Mouse (Mus musculus): ENCODE data around the gene Plxna4.

Gene Plxna4

GRCm38 (mm10) chr6:32472062-32472461 lies 115.9 kb downstream of the Plxna4 start:
- 52% methylated on average over 5 of the region's 5 CpGs for WGBS

GRCm38 (mm10) chr6:32471639-32472038 lies 116.4 kb downstream of the Plxna4 start:
- whole genome bisulfite sequencing: 39% methylated on average over 3 of the region's 3 CpGs

- 75% methylated on average over 5 of the region's 5 CpGs for WGBS
Measured at GRCm38 (mm10) chr6:32469196-32469595, 118.8 kb downstream of the Plxna4 start.

- 87% methylated on average over 8 of the region's 8 CpGs for whole genome bisulfite sequencing
Measured at GRCm38 (mm10) chr6:32465129-32465528, 122.9 kb downstream of the Plxna4 start.

GRCm38 (mm10) chr6:32464637-32465036 lies 123.4 kb downstream of the Plxna4 start:
- WGBS: 69% methylated on average over 8 of the region's 8 CpGs

- 33% methylated on average over 4 of the region's 4 CpGs for WGBS
Measured at GRCm38 (mm10) chr6:32464046-32464445, 123.9 kb downstream of the Plxna4 start.

- 42% methylated on average over 8 of the region's 8 CpGs for WGBS
Measured at GRCm38 (mm10) chr6:32460400-32460799, 127.6 kb downstream of the Plxna4 start.

- 61% methylated on average over 3 of the region's 3 CpGs for WGBS
Measured at GRCm38 (mm10) chr6:32456641-32457040, 131.4 kb downstream of the Plxna4 start.

- 57% methylated on average over 8 of the region's 8 CpGs for WGBS
Measured at GRCm38 (mm10) chr6:32449237-32449963, 138.6 kb downstream of the Plxna4 start.

- WGBS: 88% methylated on average over 3 of the region's 3 CpGs
Measured at GRCm38 (mm10) chr6:32448787-32449186, 139.2 kb downstream of the Plxna4 start.

GRCm38 (mm10) chr6:32446276-32446675 lies 141.7 kb downstream of the Plxna4 start:
- WGBS: 40% methylated on average over 4 of the region's 4 CpGs

- WGBS: 60% methylated on average over 2 of the region's 2 CpGs
Measured at GRCm38 (mm10) chr6:32445246-32445645, 142.7 kb downstream of the Plxna4 start.

- WGBS: 55% methylated on average over 2 of the region's 2 CpGs
Measured at GRCm38 (mm10) chr6:32444393-32444792, 143.6 kb downstream of the Plxna4 start.

GRCm38 (mm10) chr6:32443679-32444078 lies 144.3 kb downstream of the Plxna4 start:
- WGBS: 46% methylated on average over 1 of the region's 1 CpGs

- 51% methylated on average over 2 of the region's 2 CpGs for WGBS
Measured at GRCm38 (mm10) chr6:32439434-32439833, 148.6 kb downstream of the Plxna4 start.

- WGBS: 47% methylated on average over 6 of the region's 6 CpGs
Measured at GRCm38 (mm10) chr6:32437219-32437618, 150.8 kb downstream of the Plxna4 start.

- WGBS: 83% methylated on average over 2 of the region's 2 CpGs
Measured at GRCm38 (mm10) chr6:32423124-32423523, 164.9 kb downstream of the Plxna4 start.

- 75% methylated on average over 3 of the region's 3 CpGs for WGBS
Measured at GRCm38 (mm10) chr6:32420610-32421009, 167.4 kb downstream of the Plxna4 start.

- 74% methylated on average over 4 of the region's 4 CpGs for WGBS
Measured at GRCm38 (mm10) chr6:32417351-32417750, 170.6 kb downstream of the Plxna4 start.

GRCm38 (mm10) chr6:32411325-32411724 lies 176.7 kb downstream of the Plxna4 start:
- 90% methylated on average over 5 of the region's 5 CpGs for WGBS

- 13% methylated on average over 1 of the region's 1 CpGs for WGBS
Measured at GRCm38 (mm10) chr6:32409625-32410024, 178.4 kb downstream of the Plxna4 start.

- WGBS: 63% methylated on average over 8 of the region's 8 CpGs
Measured at GRCm38 (mm10) chr6:32407574-32408185, 180.3 kb downstream of the Plxna4 start.
